Mouse (Mus musculus) monocyte, adult 5-6 weeks (primary cell): ENCODE results near the gene Gm29427. TPM values are rescaled to one million over a fixed set of nuclear protein-coding genes. Genes with fewer than 3 reads are reported as not detected.

Experiments used
- ATAC-seq: fragments of 153-309, 156-312 bp; replicated peaks from 2 replicates; pipeline ENCODE4 v1.8.0; 2017; ENCODE audit warnings: mild to moderate bottlenecking; ENCODE audit not compliant: low TSS enrichment, insufficient number of reproducible peaks, severe bottlenecking, poor library complexity, low FRiP score
- total RNA-seq: library from RNA; stranded (forward); fragments of 200-1000, 200-491, 200-594 nt; gene quantifications from 3 replicates; pipeline ENCODE4 v1.2.3, GENCODE M21; 2017

Gene Gm29427
- total RNA-seq, 1 experiment from 2014 or later = not detected

DNA sequence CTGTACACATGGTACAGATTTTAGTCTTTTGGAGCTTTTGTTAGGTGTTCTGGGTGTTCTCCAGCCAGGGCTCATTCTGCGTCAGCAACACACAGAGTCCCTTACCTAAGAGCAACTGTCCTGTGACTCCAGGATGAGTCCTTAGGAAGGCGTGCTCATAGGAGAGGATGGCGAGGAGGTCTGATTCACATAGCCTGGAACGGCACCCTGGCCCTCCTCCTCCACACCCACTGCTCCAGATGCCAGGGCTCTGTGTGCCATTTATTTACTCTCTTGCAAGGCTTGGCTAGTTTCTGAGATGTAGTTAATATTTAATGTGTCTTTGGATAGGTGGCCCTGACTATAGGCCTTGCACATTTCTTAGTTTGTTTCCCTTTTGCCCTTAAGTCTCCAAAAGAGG, 18.1 kb upstream of the Gm29427 start:
- no peak for ATAC-seq

DNA sequence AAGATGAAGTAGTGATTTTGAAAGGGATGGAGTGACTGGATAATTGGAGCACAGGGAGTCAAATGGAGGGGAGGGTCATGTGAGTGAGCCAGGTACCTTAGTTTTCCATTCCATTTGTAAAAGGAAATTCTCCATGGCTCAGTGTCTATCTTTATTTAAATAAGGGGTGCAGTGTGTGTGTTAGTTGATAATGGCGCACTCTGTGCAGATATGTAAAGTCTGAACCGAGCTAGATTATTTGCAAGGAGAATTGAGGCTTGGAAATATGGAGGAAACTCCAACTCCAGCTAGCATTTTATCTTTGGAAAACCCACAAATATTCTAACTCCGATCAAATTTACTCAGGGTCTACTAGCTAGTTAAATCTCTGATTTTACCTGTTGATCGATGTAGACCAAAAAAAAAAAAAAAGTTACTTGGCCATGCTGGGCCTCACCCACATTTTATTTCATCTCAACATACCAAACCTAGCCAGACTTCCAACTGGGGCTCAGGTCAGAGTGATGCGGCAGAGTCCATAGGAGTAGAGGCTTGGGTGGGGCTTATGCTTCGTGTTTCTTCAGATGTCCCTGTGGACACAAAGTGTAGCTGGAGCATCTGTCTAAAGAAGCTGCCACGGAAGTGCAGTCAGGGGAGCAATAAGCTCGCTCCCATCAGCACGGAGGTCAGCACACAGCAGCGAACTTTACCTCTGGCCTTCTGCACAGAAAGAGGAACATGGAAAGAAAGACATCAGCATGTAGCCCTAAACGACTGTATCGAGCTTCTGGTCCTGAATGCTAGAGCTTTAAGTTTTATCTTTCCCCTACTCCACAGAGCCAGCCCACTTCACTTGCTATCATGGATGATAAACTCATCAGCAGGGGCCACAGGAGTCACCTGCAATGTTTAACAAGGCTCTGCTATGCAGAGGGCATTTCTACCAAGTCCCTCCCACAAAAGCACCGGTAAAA, 17.4 kb upstream of the Gm29427 start:
- no peak for ATAC-seq

DNA sequence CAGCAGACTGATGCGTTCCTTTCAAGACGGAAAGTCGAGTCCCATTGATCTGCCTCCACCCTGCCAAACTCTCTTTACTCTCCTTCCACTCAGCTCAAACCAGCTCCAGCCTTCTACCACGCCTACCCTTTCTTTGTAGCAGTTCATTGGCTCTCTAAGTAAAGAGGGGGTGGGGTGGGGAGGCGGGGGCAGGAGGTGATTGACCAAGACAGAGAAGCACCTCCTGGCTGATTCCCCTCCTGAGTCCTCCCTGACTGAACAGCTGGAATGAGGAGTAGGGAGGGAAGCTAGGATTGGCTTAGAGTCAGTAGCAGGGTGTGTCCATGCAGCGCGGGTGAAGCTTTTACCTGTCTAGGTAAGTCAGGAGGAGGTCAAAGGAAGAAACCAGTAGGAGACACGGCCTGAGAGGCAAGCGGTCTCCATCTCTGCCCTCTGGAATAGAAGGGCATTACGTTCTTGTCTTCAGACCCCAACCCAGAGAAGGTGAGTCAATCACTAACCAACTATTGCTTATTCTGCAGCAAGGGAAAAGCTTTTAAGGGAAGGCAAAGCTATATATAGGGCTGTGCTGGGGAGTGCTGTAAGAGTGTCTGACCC, 16.2 kb upstream of the Gm29427 start, which contains the start of gene AA986860:
Gene AA986860, plus strand, starts transcription at position 236 of the 597 bp plus-strand sequence.
- ATAC-seq = no peak

DNA sequence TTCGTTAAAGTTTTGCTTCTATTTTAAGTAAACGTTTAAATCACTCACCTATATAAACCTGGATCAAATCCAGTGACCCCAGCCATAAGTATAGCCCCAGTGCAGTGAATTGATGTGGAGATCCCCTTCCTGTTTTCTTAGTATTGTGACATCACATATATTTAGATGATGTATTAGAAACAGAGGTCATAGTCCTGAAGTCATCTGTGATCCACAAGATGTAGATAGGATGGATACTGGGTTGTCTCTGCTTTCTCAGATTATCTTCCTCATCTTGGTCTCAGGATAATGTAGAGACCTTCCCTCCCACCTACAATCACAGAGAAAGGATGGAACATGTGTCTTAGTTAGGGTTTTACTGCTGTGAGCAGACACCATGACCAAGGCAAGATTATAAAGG, 13.6 kb upstream of the Gm29427 start, which contains the start of gene Pfkfb2:
Gene Pfkfb2, minus strand, starts transcription at position 101 of the 400 bp plus-strand sequence.
- ATAC-seq = no peak

DNA sequence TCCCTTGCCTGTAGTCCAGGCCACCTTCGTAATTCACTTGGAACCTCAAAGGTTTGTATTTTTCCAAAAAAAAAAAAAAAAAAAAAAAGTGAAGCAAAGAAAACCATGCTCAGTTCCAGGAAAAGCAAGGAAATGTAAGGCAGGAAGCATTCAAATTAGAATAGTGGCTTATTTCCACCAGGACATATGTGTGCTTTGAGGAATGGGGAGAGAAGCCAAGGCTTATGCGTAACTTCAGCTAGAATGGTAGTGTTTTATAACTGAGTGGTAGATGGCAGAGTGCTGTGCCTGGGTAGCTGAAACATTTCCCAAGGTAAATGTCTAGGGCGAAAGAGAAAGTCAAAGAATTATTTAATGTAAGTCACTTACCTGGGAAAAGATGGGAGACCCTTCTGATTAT, 13.1 kb upstream of the Gm29427 start:
- no peak for ATAC-seq

DNA sequence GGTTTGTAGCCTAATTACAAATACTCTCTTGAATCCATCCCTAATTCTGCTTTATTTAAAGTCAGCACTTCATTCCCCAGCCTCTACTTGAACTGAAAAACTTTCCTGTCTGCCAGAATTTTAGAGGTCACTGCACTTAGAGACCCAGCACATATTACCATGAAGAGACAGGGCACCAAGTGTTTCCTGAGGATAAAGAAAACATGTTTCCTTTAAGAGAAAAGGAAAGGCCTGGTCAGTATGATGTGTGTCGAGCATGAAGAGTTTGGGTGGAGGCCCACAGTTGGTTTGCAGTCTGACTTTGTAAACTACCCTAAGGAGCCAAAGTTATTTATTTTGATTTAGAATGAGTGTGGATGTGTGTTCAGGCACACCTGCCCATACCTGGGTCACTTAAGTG, 12.5 kb upstream of the Gm29427 start:
- no peak for ATAC-seq

DNA sequence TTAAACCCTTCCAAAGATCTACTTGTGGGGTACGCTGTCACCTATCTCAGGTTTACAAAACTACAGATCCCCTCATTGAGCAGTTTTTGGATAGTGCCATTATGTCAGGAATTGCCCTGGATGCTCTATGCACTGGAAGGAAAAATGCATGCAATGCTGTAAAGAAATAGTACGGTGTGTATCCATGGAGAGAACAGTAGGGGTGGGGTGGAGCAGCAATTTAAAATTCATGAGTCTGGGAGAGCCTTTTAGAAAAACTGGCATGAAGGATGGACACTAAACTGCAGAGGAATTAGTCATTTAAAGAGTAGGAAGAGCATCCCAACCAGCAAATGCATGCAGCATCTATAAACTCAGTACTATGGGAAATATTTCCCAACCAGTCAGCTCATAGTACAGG, 10.8 kb upstream of the Gm29427 start:
- no peak for ATAC-seq

DNA sequence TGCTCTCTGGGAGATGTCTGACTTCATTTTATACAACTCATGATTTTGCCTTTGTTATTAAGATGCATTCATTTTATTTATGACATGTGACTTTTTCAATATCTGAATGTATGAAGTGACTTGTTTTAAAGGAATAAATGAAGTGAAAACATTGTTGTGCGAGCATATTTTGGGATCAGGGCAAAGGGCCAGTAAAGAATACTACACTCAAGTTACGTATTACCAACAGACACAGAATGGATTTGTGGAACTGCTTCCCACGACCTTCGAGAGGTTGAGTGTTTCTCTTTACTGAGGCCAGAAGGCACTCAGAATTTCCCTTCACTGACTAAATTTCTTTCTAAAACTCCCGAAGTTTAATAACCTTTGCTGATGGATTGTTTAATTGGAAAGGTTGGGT, 8.6 kb upstream of the Gm29427 start:
- ATAC-seq = no peak

DNA sequence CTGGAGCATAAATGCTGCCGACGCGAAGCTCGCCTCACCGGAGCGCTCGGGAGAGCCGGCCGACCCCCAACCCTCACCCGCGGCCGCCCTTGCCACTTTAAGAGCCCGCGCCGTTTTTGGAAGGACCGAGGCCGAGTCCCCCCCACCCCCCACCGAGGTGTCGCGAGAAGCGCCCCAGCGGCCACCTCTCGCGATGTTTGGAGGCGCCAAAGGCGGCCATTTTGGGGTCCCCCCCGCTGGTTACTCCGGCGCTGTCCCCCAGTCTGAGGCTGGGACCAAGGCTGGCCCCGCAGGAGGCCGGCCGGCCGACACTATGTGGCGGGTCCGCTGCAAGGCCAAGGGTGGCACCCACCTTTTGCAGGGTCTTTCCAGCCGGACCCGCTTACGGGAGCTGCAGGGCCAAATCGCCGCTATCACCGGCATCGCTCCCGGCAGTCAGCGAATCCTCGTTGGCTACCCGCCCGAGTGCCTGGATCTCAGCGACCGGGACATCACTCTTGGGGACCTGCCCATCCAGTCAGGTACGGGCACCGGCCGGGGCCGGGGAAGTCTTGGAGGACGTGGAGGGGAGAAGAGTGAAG, 1.8 kb upstream of the Gm29427 start, which contains the start of gene Yod1:
Gene Yod1, plus strand, starts transcription at position 37 of the 581 bp plus-strand sequence.
- peak; percentile 57 for ATAC-seq

DNA sequence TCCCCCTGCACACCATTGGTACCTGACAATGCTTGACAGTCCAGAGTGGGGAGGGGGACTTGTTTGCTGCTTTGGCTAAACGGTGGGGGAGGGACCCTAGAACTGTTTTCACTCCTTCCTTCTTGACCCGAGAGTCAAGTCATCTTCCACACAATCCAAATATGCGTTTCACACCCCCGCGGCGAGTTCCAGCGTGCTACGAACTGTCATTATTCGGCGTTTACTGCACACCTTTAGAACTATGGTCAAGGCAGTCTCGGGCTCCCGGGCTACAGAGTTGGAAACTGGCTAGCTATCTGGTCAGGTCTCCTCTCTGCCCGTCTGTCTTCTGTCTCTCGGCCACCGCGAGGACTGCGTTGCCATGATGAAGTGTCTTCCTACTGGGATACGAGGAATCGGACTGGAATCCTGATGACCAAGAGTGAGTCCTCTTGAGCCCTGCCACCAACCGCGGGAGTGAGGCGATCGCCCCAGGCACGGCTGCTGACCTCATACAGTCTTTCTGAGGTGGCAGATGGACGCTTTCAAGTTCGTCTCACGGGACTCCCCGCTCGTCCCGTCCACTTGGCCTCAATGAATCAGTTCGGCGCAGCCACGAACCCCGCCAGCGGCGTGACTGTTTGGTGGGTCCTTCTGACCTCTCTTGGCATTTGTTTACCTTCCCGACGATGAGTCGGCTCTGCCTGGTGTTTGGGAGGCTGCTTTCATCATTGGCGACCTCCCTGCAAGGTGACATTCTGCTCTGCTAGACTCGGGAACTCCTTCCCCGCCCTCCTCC, 1.1 kb upstream of the Gm29427 start:
- ATAC-seq = 0 out of 2 replicates have a peak, but pooled peaks have one; percentile 5

DNA sequence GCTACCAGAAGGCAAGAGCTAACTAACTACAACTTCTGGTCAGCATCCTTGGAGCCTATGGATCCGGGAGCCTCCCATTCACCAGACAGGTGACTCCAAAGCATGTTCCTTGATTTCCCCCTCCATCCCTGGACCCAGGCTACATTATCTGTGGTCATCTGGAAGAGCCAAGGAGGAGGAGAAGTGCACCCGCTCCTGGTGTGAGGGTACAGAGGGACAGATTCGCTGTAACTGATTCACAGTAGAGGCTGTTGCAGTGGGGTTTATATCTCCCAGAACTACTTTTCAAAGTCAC, 566 bp upstream of the Gm29427 start:
- no peak for ATAC-seq

DNA sequence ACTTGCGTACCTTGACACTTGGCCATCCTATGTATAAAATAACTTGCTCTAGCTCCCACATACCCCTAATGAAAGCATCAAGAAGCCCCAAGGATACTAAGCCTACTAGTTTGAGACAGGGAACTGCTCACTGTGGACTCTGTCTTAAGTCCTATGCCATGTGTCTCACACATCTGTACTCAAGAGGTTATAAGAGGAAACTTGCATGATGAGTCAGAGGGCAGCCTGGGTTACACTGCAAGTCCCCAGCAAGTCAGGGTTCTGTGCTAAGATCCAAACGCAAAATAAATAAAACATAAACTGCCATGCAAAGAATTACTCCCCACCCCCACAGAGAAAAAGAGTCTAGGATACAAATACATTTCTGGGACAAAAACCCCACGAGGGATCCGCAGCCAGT, 1.6 kb downstream of the Gm29427 start:
- ATAC-seq = no peak

DNA sequence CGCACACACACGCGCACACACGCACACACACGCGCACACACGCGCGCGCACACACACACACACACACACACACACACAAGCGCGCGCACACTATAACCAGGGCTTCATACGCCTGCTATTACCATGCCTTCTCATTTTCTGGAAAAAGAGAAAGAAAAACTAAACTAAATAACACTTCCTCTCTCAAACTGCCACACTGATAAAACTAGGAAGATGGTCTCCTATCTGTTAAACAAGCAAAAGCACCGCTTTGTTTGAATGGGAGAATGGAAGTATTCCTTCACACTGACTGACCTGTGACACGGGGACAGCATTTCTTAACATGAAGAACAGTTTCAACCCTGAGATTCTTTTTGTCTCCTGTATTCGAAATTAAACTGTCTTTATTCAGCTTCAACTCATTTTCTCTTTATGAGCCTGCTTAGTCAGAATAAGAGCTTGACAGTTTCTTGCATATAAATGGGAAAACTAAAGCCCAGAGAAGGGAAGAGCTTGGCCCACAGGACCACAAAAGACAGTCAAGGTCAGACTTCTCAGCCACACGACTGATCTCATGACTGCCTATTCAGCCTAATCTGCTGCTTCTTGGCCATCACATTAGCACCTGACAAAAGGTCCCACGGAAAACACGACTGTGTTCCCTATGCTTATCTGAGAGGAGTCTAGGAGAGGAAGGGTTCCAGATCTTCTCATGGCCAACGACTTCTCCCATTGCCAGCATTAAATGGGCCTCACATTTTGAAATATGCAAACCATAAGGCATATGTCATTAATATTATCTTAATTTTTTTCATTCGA, 5.1 kb downstream of the Gm29427 start:
- no peak for ATAC-seq

DNA sequence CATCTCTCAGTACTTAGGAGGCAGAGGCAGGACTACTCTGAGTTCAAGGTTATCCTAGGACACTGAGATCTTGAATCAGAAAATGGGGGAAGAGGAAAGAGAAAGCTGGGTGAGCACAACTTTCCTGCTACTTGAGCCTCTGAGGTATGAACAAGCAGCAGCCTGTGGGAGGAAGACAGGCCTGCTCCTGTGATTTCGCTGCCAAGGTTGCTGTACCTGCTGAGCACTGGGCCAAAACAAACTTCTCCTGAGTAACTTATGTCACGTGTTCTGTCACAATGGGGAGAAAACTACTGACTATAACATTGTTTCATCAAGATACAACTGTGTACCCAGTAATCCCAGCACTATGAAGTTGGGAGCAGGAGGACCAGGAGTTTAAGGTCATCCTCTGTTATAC, 12.0 kb downstream of the Gm29427 start:
- ATAC-seq = no peak

DNA sequence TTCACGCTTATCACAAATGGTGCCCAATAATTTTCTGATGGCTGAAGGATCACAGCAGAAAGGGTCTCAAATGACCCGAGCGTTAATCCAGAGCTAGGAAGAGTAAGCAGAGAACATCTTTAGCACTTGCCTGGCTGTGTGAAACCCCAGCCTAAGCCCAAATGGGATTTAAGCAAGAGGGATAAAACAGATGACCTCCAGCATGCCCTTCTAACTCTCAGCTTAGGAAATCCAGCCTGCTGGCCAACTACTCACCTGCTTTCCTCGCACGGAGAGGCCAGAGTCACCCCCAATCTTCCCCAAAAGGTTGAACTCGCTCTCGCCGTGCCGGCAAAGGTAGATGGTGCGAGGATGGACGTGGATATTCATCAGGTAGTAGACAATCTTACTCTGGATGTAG, 13.6 kb downstream of the Gm29427 start:
- no peak for ATAC-seq

DNA sequence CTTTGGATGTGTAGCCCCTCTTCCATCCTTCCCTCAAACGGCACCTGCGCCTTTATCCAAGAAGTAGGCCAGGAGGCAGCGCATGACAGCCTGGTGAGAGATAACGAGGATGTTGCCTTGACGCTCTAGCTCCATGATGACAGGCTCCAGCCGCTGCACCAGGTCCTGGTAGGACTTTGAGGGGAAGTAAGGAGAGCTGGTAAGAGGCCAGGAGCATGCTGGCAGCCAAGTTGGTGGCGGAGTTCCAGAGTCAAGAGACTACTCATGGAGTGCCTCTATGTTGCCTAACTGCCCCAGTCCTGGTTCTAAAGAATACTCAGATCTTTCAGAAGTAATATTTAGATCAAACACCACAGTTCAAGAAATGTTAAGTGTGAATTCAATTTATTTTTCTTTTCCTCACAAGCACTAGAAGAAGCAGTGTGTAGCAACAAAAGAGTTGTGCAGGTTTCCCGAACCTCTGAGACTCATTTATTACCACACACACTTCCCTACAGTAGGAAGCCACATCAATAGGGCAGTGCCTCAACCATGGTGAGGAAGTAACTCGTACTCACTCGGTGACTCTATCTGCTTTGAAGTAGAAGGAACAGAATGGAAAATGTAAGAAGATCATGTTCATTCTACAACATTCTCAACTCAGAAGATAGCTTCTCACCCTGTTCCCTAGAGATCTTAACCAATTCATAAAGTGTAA, 15.5 kb downstream of the Gm29427 start:
- ATAC-seq = no peak

DNA sequence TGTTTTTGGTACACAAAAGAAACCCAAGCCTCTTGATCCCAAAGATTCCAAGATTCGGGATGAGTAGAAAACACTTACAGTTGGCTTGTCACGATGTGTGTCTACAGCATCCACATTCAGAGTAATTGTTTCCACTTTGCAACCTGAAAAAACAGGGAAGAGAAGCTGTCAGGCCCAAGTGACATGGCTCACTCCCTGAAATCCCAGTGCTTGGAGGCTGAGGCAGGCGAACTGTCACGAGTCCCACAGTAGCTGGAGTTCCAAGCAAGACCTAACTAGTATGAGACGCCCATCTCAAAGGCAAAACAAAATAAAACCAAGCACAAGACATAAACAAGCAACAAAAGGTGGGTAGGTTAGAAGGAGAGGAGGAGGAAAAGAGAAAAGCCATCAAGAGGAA, 17.0 kb downstream of the Gm29427 start:
- no peak for ATAC-seq

DNA sequence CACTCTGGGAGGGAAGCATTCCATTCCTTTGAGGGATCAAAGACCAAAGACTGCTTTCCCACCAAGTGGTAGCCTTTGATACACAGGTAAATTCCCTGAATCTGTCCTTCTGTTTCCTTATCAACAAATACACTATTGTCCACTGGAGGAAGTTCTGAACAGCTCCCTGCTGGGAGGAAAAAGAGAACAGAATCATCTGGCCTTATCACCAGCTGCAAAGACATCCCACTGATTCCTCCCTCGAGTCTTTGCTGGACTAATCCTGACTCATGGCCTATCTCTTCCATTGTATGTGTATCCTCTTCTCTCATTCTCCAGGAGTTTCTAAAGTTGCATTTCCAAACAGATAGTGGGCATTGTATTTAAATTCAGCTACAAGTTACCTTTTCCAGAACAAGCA, 31.7 kb downstream of the Gm29427 start:
- ATAC-seq = no peak
